Mouse (Mus musculus) heart, adult 2 months (tissue): Measurements from ENCODE around the gene Stox1.

Experiments used
- CTCF ChIP-seq: fragments of 200-600 bp; IDR thresholded peaks from 2 replicates; pipeline ENCODE4 v1.8.1; 2022; ENCODE audit warnings: antibody characterized with exemption, mild to moderate bottlenecking, moderate library complexity
- POLR2A ChIP-seq: fragments of 200-500 bp; IDR thresholded peaks from 2 replicates; pipeline ENCODE4 v1.6.1; 2011; ENCODE audit warnings: mild to moderate bottlenecking, low read depth, low read length, control low read depth; ENCODE audit not compliant: insufficient read depth

- no peak for TF ChIP-seq POLR2A
- peak; percentile 55 for TF ChIP-seq CTCF
Observed at GRCm38 (mm10) chr10:62725771-62726687, at the start of gene Stox1.
